Mouse (Mus musculus) hindbrain, embryonic 16.5 days (tissue): ENCODE results near the gene Lyve1. TPM values are rescaled to one million over a fixed set of nuclear protein-coding genes. Genes with fewer than 3 reads are reported as not detected.
A peak's percentile ranks its signal among the peaks of the same experiment; 100 is the strongest.

Experiments
- ATAC-seq: fragments of 200-750 bp; cut with Nextera tagmentation; 2 replicates; pipeline ENCODE4 v1.8.0; 2017; ENCODE audit warnings: moderate TSS enrichment, moderate library complexity
- H3K27ac ChIP-seq: fragments of 300-500 bp; sonication (generic); 2 replicates; pipeline ENCODE4 v1.5.1; 2014; ENCODE audit warnings: low read depth, mild to moderate bottlenecking, control low read depth, low read length, moderate library complexity
- H3K27me3 ChIP-seq: fragments of 300-500 bp; sonication (generic); replicated peaks from 2 replicates; pipeline ENCODE4 v1.6.1; 2014; ENCODE audit warnings: low read length; ENCODE audit not compliant: control insufficient read depth, insufficient read depth
- H3K36me3 ChIP-seq: fragments of 300-500 bp; sonication (generic); 2 replicates; pipeline ENCODE4 v1.6.1; 2014; ENCODE audit warnings: mild to moderate bottlenecking, low read length, moderate library complexity, mixed read lengths; ENCODE audit not compliant: control insufficient read depth, insufficient read depth
- H3K4me1 ChIP-seq: fragments of 300-500 bp; sonication (generic); 2 replicates; pipeline ENCODE4 v1.6.1; 2014; ENCODE audit warnings: low read depth, low read length; ENCODE audit not compliant: control insufficient read depth, insufficient read depth
- H3K4me2 ChIP-seq: fragments of 300-500 bp; sonication (generic); 2 replicates; pipeline ENCODE4 v1.6.1; 2014; ENCODE audit warnings: mild to moderate bottlenecking, low read length, control low read depth, moderate library complexity
- H3K4me3 ChIP-seq: fragments of 300-500 bp; sonication (generic); 2 replicates; pipeline ENCODE4 v1.5.1; 2014; ENCODE audit warnings: mild to moderate bottlenecking, low read length, control low read depth, moderate library complexity
- H3K9ac ChIP-seq: fragments of 300-500 bp; sonication (generic); 2 replicates; pipeline ENCODE4 v1.6.1; 2014; ENCODE audit warnings: low read depth, mild to moderate bottlenecking, control low read depth, low read length, moderate library complexity
- H3K9me3 ChIP-seq: fragments of 300-500 bp; sonication (generic); 2 replicates; pipeline ENCODE4 v1.6.1; 2014; ENCODE audit warnings: mild to moderate bottlenecking, low read length, moderate library complexity; ENCODE audit not compliant: control insufficient read depth
- WGBS: fragments of 180-500 bp; shearing (Covaris S2); extraction: QIAGEN DNeasy Blood & Tissue Kit; methylation state at CpG from one replicate; pipeline ENCODE4 v1.1.7; 2014; 5-methylcytosine and 5-hydroxymethylcytosine counted together
- polyA plus RNA-seq: library from polyadenylated mRNA; unstranded; fragments of >200 nt; fragmentation: Nextera tagmentation; extraction: Ambion mirVana; gene quantifications from 2 replicates; pipeline ENCODE4 v1.2.1, GENCODE M21; 2015

Gene Lyve1
- polyA plus RNA-seq, 1 experiment from 2014 or later, result 5.6 TPM

GRCm38 (mm10) chr7:110834522-110834921, 28.5 kb downstream of the Lyve1 start:
- Histone ChIP-seq H3K4me1 (no peaks in the 10 kb centered on the region), H3K4me2 (no peak overlapping the region), H3K9me3 (no peaks in the 10 kb centered on the region), H3K9ac (no peak overlapping the region), H3K27ac (no peak overlapping the region), H3K27me3 (no peaks in the 10 kb centered on the region), H3K4me3 (no peak overlapping the region), H3K36me3 (peaks cover 7% of the 10 kb centered on the region)
- WGBS, result 45% methylated on average over 3 of the region's 3 CpGs
- ATAC-seq, result no peak

GRCm38 (mm10) chr7:110834018-110834417, 29.0 kb downstream of the Lyve1 start:
- Histone ChIP-seq H3K4me2 (no peak overlapping the region), H3K9me3 (no peaks in the 10 kb centered on the region), H3K4me1 (no peaks in the 10 kb centered on the region), H3K27me3 (no peaks in the 10 kb centered on the region), H3K27ac (no peak overlapping the region), H3K9ac (no peak overlapping the region), H3K36me3 (peaks cover 7% of the 10 kb centered on the region), H3K4me3 (no peak overlapping the region)
- WGBS, result 100% methylated on average over 1 of the region's 1 CpGs
- ATAC-seq, result no peak

- H3K4me1 ChIP-seq, result no peaks in the 10 kb centered on the region
- H3K27ac ChIP-seq, result no peak overlapping the region
- H3K36me3 ChIP-seq, result peaks cover 7% of the 10 kb centered on the region
- no peak overlapping the region for H3K9ac ChIP-seq
- no peaks in the 10 kb centered on the region for H3K9me3 ChIP-seq
- ATAC-seq, result no peak
- WGBS, result 90% methylated on average over 1 of the region's 1 CpGs
- no peaks in the 10 kb centered on the region for H3K27me3 ChIP-seq
- H3K4me2 ChIP-seq, result no peak overlapping the region
- H3K4me3 ChIP-seq, result no peak overlapping the region
Measured at GRCm38 (mm10) chr7:110833024-110833423, 30.0 kb downstream of the Lyve1 start.

GRCm38 (mm10) chr7:110823995-110824953, 38.8 kb downstream of the Lyve1 start:
- Histone ChIP-seq H3K27ac (no peak overlapping the region), H3K4me2 (no peak overlapping the region), H3K4me3 (no peak overlapping the region), H3K9ac (no peak overlapping the region), H3K27me3 (no peaks in the 10 kb centered on the region), H3K4me1 (no peaks in the 10 kb centered on the region), H3K9me3 (no peaks in the 10 kb centered on the region), H3K36me3 (peaks cover 13% of the 10 kb centered on the region; the same call in 1 of the 2 replicates)
- 85% methylated on average over 8 of the region's 8 CpGs for WGBS
- ATAC-seq, result no peak

- no peak overlapping the region for H3K9ac ChIP-seq
- H3K27me3 ChIP-seq, result no peaks in the 10 kb centered on the region
Measured at GRCm38 (mm10) chr7:110823593-110823992, 39.4 kb downstream of the Lyve1 start.

GRCm38 (mm10) chr7:110823076-110823475, 40.0 kb downstream of the Lyve1 start:
- H3K4me2 ChIP-seq, result no peak overlapping the region
- H3K9me3 ChIP-seq, result no peaks in the 10 kb centered on the region
- no peak for ATAC-seq
- peaks cover 13% of the 10 kb centered on the region; the same call in 1 of the 2 replicates for H3K36me3 ChIP-seq
- no peak overlapping the region for H3K9ac ChIP-seq
- H3K27ac ChIP-seq, result no peak overlapping the region
- H3K4me1 ChIP-seq, result no peaks in the 10 kb centered on the region
- 90% methylated on average over 8 of the region's 8 CpGs for WGBS
- H3K4me3 ChIP-seq, result no peak overlapping the region
- H3K27me3 ChIP-seq, result no peaks in the 10 kb centered on the region

More at GRCm38 (mm10) chr7:110823593-110823992, 39.4 kb downstream of the Lyve1 start:
- ATAC-seq, result no peak
- Histone ChIP-seq H3K4me1 (no peaks in the 10 kb centered on the region), H3K9me3 (no peaks in the 10 kb centered on the region), H3K4me3 (no peak overlapping the region), H3K27ac (no peak overlapping the region), H3K4me2 (no peak overlapping the region), H3K36me3 (peaks cover 13% of the 10 kb centered on the region; the same call in 1 of the 2 replicates)
- WGBS, result 68% methylated on average over 4 of the region's 4 CpGs

- H3K4me2 ChIP-seq, result no peak overlapping the region
- ATAC-seq, result no peak
- no peaks in the 10 kb centered on the region for H3K4me1 ChIP-seq
- H3K9ac ChIP-seq, result no peak overlapping the region
- no peak overlapping the region for H3K27ac ChIP-seq
- H3K4me3 ChIP-seq, result no peak overlapping the region
- no peaks in the 10 kb centered on the region for H3K9me3 ChIP-seq
- 64% methylated on average over 4 of the region's 4 CpGs for WGBS
- H3K36me3 ChIP-seq, result peaks cover 13% of the 10 kb centered on the region
- no peaks in the 10 kb centered on the region for H3K27me3 ChIP-seq
Measured at GRCm38 (mm10) chr7:110822055-110822454, 41.0 kb downstream of the Lyve1 start.

- H3K27ac ChIP-seq, result no peak overlapping the region
- 47% methylated on average over 3 of the region's 3 CpGs for WGBS
- H3K4me2 ChIP-seq, result no peak overlapping the region
- no peaks in the 10 kb centered on the region for H3K4me1 ChIP-seq
- H3K36me3 ChIP-seq, result peaks cover 12% of the 10 kb centered on the region
- no peaks in the 10 kb centered on the region for H3K9me3 ChIP-seq
- H3K9ac ChIP-seq, result no peak overlapping the region
- no peak overlapping the region for H3K4me3 ChIP-seq
- peak; percentile 78 for ATAC-seq
- no peaks in the 10 kb centered on the region for H3K27me3 ChIP-seq
Measured at GRCm38 (mm10) chr7:110821653-110822052, 41.4 kb downstream of the Lyve1 start.

- peaks cover 10% of the 10 kb centered on the region for H3K36me3 ChIP-seq
- WGBS, result 33% methylated on average over 5 of the region's 5 CpGs
- ATAC-seq, result no peak
- H3K4me2 ChIP-seq, result no peak overlapping the region
- no peak overlapping the region for H3K4me3 ChIP-seq
- no peaks in the 10 kb centered on the region for H3K4me1 ChIP-seq
- H3K27ac ChIP-seq, result no peak overlapping the region
- H3K9ac ChIP-seq, result no peak overlapping the region
- no peaks in the 10 kb centered on the region for H3K27me3 ChIP-seq
- no peaks in the 10 kb centered on the region for H3K9me3 ChIP-seq
Measured at GRCm38 (mm10) chr7:110821068-110821467, 42.0 kb downstream of the Lyve1 start.
